ENCODE assay signal across 18 mouse cellular contexts in the genomic region with DNA sequence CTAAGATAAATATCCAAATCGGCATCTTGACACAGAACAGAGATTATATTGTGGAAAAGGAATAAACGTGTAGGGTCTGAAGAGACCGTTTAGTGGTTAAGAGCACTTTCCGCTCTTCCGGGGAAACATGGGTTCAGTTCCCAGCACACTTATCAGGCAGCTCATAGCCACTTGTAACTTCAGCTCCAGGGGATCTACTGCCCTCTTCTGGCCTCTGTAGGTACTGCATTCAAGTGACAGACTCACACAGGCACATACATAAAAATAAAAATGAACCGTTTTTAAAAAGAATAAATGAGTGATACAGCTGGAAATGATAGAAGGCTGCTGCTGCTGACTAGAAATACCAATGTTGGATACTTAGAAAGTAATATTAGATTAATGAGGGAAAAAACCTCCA. TPM values are rescaled to one million over a fixed set of nuclear protein-coding genes. Genes with fewer than 3 reads are reported as not detected.
DNase-seq lines count a peak whose midpoint lies in the region; ATAC-seq and TF ChIP-seq lines count a peak whose summit lies in the region.
"Had no signal": no experiment of that assay in that cellular context is flagged by ENCODE, and none has a peak within 500 bp of the region (broad histone marks: within the 10 kb centered on the region; RNA-seq: fewer than 3 reads in every experiment).

No protein-coding gene starts in this region.

- no peak for ATAC-seq in heart, postnatal 0 days (ENCODE audit: insufficient read depth, low read depth)
- no peak for ATAC-seq in heart, embryonic 11.5 days (replicated peaks; ENCODE audit: insufficient number of reproducible peaks, low FRiP score, low TSS enrichment)
- ATAC-seq in midbrain, embryonic 11.5 days (ENCODE audit: low FRiP score), result no peak
- ATAC-seq in midbrain, embryonic 16.5 days, result no peak
- no peak for ATAC-seq in Patski
- ATAC-seq: forebrain, embryonic 13.5 days; inflammation-experienced regulatory T-cells, adult 6 months had no signal

- H3K27me3 ChIP-seq in heart, postnatal 0 days (ENCODE audit: control insufficient read depth, insufficient read depth, low read length), result peaks cover 8% of the 10 kb centered on the region; the same call in 1 of the 2 replicates
- 0 out of 2 replicates have a peak, but pooled peaks cover 2% of the 10 kb centered on the region for H3K27me3 ChIP-seq in heart, embryonic 11.5 days (ENCODE audit: control insufficient read depth, insufficient read depth, low read length)
- H3K27me3 ChIP-seq in midbrain, embryonic 11.5 days (ENCODE audit: control insufficient read depth, insufficient read depth, low read length), result no peaks in the 10 kb centered on the region
- no peaks in the 10 kb centered on the region; the same call in 1 of the 2 replicates for H3K27me3 ChIP-seq in midbrain, embryonic 16.5 days (ENCODE audit: control insufficient read depth, insufficient read depth, low read depth, low read length)
- peaks cover 5% of the 10 kb centered on the region for H3K27me3 ChIP-seq in Patski
- no peaks in the 10 kb centered on the region for H3K27me3 ChIP-seq in small intestine, adult 2 months (ENCODE audit: control insufficient read depth, insufficient read depth, low read length)
- H3K27me3 ChIP-seq: embryonic facial prominence, embryonic 13.5 days; forebrain, embryonic 13.5 days had no signal

- no peak overlapping the region for H3K9ac ChIP-seq in heart, postnatal 0 days (replicated peaks; ENCODE audit: low read depth, low read length)
- no peak overlapping the region for H3K9ac ChIP-seq in heart, embryonic 11.5 days (ENCODE audit: low read depth, low read length)
- no peak overlapping the region for H3K9ac ChIP-seq in midbrain, embryonic 11.5 days (ENCODE audit: low read length)
- no peak overlapping the region for H3K9ac ChIP-seq in midbrain, embryonic 16.5 days (ENCODE audit: low read depth, low read length)
- H3K9ac ChIP-seq: embryonic facial prominence, embryonic 13.5 days; forebrain, embryonic 13.5 days had no signal

- H3K27ac ChIP-seq in heart, postnatal 0 days (ENCODE audit: low read depth), result no peak overlapping the region
- H3K27ac ChIP-seq in heart, embryonic 11.5 days (ENCODE audit: low read depth, low read length), result no peak overlapping the region
- H3K27ac ChIP-seq in midbrain, embryonic 11.5 days (ENCODE audit: low read depth, low read length), result no peak overlapping the region
- no peak overlapping the region for H3K27ac ChIP-seq in midbrain, embryonic 16.5 days (ENCODE audit: low read length)
- H3K27ac ChIP-seq in small intestine, adult 2 months (ENCODE audit: insufficient read depth, low read depth, low read length), result no peak overlapping the region
- H3K27ac ChIP-seq: embryonic facial prominence, embryonic 13.5 days; forebrain, embryonic 13.5 days had no signal

- no peak overlapping the region for H3K4me2 ChIP-seq in heart, postnatal 0 days (ENCODE audit: low read depth, low read length)
- H3K4me2 ChIP-seq in heart, embryonic 11.5 days, result no peak overlapping the region
- no peak overlapping the region for H3K4me2 ChIP-seq in midbrain, embryonic 11.5 days
- no peak overlapping the region for H3K4me2 ChIP-seq in midbrain, embryonic 16.5 days (ENCODE audit: low read length)
- H3K4me2 ChIP-seq: embryonic facial prominence, embryonic 13.5 days; forebrain, embryonic 13.5 days had no signal

- no peaks in the 10 kb centered on the region for H3K36me3 ChIP-seq in heart, postnatal 0 days (replicated peaks; ENCODE audit: control insufficient read depth, insufficient read depth, low read length)
- H3K36me3 ChIP-seq in heart, embryonic 11.5 days (ENCODE audit: control insufficient read depth, insufficient read depth, low read length), result no peaks in the 10 kb centered on the region
- no peaks in the 10 kb centered on the region for H3K36me3 ChIP-seq in midbrain, embryonic 11.5 days (ENCODE audit: control insufficient read depth, insufficient read depth, low read length)
- H3K36me3 ChIP-seq in midbrain, embryonic 16.5 days (ENCODE audit: control insufficient read depth, insufficient read depth, low read length), result no peaks in the 10 kb centered on the region
- no peaks in the 10 kb centered on the region for H3K36me3 ChIP-seq in small intestine, adult 2 months (ENCODE audit: control insufficient read depth, insufficient read depth, low read length)
- H3K36me3 ChIP-seq: embryonic facial prominence, embryonic 13.5 days; G1E had no signal

- 0 out of 2 replicates have a peak, but pooled peaks have one; percentile 20 for TF ChIP-seq CTCF in heart, postnatal 0 days (IDR thresholded peaks at IDR 0.05; ENCODE audit: low read depth)
- peak; percentile 50 for TF ChIP-seq CTCF in Patski (IDR thresholded peaks at IDR 0.05)
- TF ChIP-seq CTCF in small intestine, adult 2 months (IDR thresholded peaks at IDR 0.05; ENCODE audit: extremely low read depth, insufficient read length, insufficient replicate concordance, low read depth, low read length), result peak; percentile 42; the same call in 1 of the 2 replicates

- 92% methylated on average over 6 of the region's 6 CpGs for WGBS in heart, postnatal 0 days
- 83% methylated on average over 6 of the region's 6 CpGs for WGBS in heart, embryonic 11.5 days (ENCODE audit: insufficient replicate concordance)
- 90% methylated on average over 6 of the region's 6 CpGs for WGBS in midbrain, embryonic 11.5 days
- WGBS in midbrain, embryonic 16.5 days, result 93% methylated on average over 6 of the region's 6 CpGs
- 90% methylated on average over 6 of the region's 6 CpGs for WGBS in small intestine, adult 2 months

- CTCF ChIA-PET in Patski (lab: Charles Lee), result no interaction called here

- H3K4me3 ChIP-seq in heart, postnatal 0 days (ENCODE audit: low read depth, low read length), result no peak overlapping the region
- H3K4me3 ChIP-seq in heart, embryonic 11.5 days (ENCODE audit: low read depth, low read length), result no peak overlapping the region
- H3K4me3 ChIP-seq in midbrain, embryonic 11.5 days (ENCODE audit: low read depth, low read length), result no peak overlapping the region
- no peak overlapping the region for H3K4me3 ChIP-seq in midbrain, embryonic 16.5 days (ENCODE audit: low read depth, low read length)
- no peak overlapping the region for H3K4me3 ChIP-seq in small intestine, adult 2 months (ENCODE audit: low read depth, low read length)
- H3K4me3 ChIP-seq: embryonic facial prominence, embryonic 13.5 days; forebrain, embryonic 13.5 days had no signal

- DNase-seq in heart, postnatal 0 days (ENCODE audit: low spot score), result no peak
- peak; percentile 83 for DNase-seq in midbrain, embryonic 11.5 days (ENCODE audit: low spot score, missing footprints)
- no peak for DNase-seq in Patski (ENCODE audit: low read depth, low spot score)
- no peak for DNase-seq in cerebellum, adult 18-20 months
- no peak for DNase-seq in right cerebral cortex, adult 2 months (ENCODE audit: low spot score in 2 of 2)
- DNase-seq: adrenal gland, adult 8-10 months; cerebellum, adult 9-11 months; gastrocnemius, postnatal 10 days; lung, adult 18-20 months; thymus, postnatal 25 days had no signal

- TF ChIP-seq EP300 in heart, postnatal 0 days (IDR thresholded peaks at IDR 0.05; ENCODE audit: low read depth), result no peak

- H3K4me1 ChIP-seq in heart, postnatal 0 days (ENCODE audit: control insufficient read depth, insufficient read depth), result no peaks in the 10 kb centered on the region
- peaks cover 3% of the 10 kb centered on the region; the same call in 1 of the 2 replicates for H3K4me1 ChIP-seq in heart, embryonic 11.5 days (ENCODE audit: control insufficient read depth, insufficient read depth, low read length)
- no peaks in the 10 kb centered on the region for H3K4me1 ChIP-seq in midbrain, embryonic 11.5 days (ENCODE audit: control insufficient read depth, insufficient read depth, low read length)
- H3K4me1 ChIP-seq in midbrain, embryonic 16.5 days (ENCODE audit: control insufficient read depth, insufficient read depth, low read length), result no peaks in the 10 kb centered on the region
- no peaks in the 10 kb centered on the region for H3K4me1 ChIP-seq in small intestine, adult 2 months (ENCODE audit: control insufficient read depth, insufficient read depth, insufficient read length, low read length)
- H3K4me1 ChIP-seq: forebrain, embryonic 13.5 days had no signal

- POLR2A ChIA-PET in Patski (lab: Charles Lee), result no interaction called here

- peaks cover 10% of the 10 kb centered on the region; the same call in 1 of the 2 replicates for H3K9me3 ChIP-seq in heart, postnatal 0 days (replicated peaks; ENCODE audit: control insufficient read depth, low read length)
- H3K9me3 ChIP-seq in heart, embryonic 11.5 days (replicated peaks; ENCODE audit: control insufficient read depth, low read length), result 0 out of 2 replicates have a peak, but pooled peaks cover 5% of the 10 kb centered on the region
- peaks cover 7% of the 10 kb centered on the region for H3K9me3 ChIP-seq in midbrain, embryonic 11.5 days (ENCODE audit: control insufficient read depth, low read length)
- no peaks in the 10 kb centered on the region for H3K9me3 ChIP-seq in midbrain, embryonic 16.5 days (replicated peaks; ENCODE audit: control insufficient read depth, low read length, poor library complexity, severe bottlenecking)

- in situ Hi-C loops in Patski (cut with MboI; ENCODE audit: low pct_unique_long_range_greater_than_20kb), result no loop called here

- TF ChIP-seq POLR2A in small intestine, adult 2 months (IDR thresholded peaks at IDR 0.05; ENCODE audit: low read depth, low read length), result no peak

RNA-seq across cellular contexts. Expression of a gene that starts 7.9 kb away (rescaled TPM):
- total RNA-seq in heart, postnatal 0 days (2014; rRNA removed; ENCODE audit: low replicate concordance), result 1.5 and 2.5 TPM in 2 replicates
- polyA plus RNA-seq in heart, postnatal 0 days (2015; fragmentation: Nextera tagmentation; extraction: Ambion mirVana), result 1.7 and 2.3 TPM in 2 replicates
- polyA plus RNA-seq in heart, embryonic 11.5 days (2014; fragmentation: Nextera tagmentation; extraction: Ambion mirVana), result 2.0 and 2.9 TPM in 2 replicates
- polyA plus RNA-seq in midbrain, embryonic 11.5 days (2014; fragmentation: Nextera tagmentation; extraction: Ambion mirVana), result 10.8 and 13.3 TPM in 2 replicates
- polyA plus RNA-seq in midbrain, embryonic 16.5 days (2015; fragmentation: Nextera tagmentation; extraction: Ambion mirVana), result 5.5 and 5.7 TPM in 2 replicates
- polyA plus RNA-seq in Patski (2021), result not detected
- polyA plus RNA-seq in small intestine, adult 2 months (2012; rRNA removed), result 0.23 and 0.37 TPM in 2 replicates
- total RNA-seq: megakaryocyte-erythroid progenitor cell, adult 5-6 weeks had no signal
- polyA plus RNA-seq: G1E; inflammation-experienced regulatory T-cells, adult 6 months had no signal
